Mouse (Mus musculus) brain, adult 2 months (tissue): ENCODE data around the gene U2af1.
A peak's percentile ranks its signal among the peaks of the same experiment; 100 is the strongest.
"Not testable (repeated sequence)": the region's sequence is repeated elsewhere in the genome, so short reads cannot be mapped to it uniquely, and the experiment has no call there.

ENCODE experiments used
- DNase-seq: peaks from one replicate; pipeline ENCODE4 v3.0.0; 2011; ENCODE audit warnings: low read depth, low spot score

The U2af1 gene

GRCm38 (mm10) chr17:31623101-31623500 is 35.6 kb downstream of the U2af1 start:
- DNase-seq = no peak

GRCm38 (mm10) chr17:31613086-31613755 is 45.5 kb downstream of the U2af1 start:
- DNase-seq = no peak

GRCm38 (mm10) chr17:31609895-31610294 is 48.8 kb downstream of the U2af1 start:
- no peak for DNase-seq

GRCm38 (mm10) chr17:31609173-31609572 is 49.5 kb downstream of the U2af1 start:
- DNase-seq = not testable (repeated sequence)

- DNase-seq = no peak
These were observed 51.3 kb downstream of the U2af1 start for GRCm38 (mm10) chr17:31607256-31607951.

- DNase-seq = peak; percentile 36
These were observed 52.3 kb downstream of the U2af1 start for GRCm38 (mm10) chr17:31606424-31606823.

GRCm38 (mm10) chr17:31598593-31598992 is 60.1 kb downstream of the U2af1 start:
- no peak for DNase-seq

GRCm38 (mm10) chr17:31597957-31598356 is 60.7 kb downstream of the U2af1 start:
- DNase-seq = no peak
